Mouse (Mus musculus) gastrocnemius, adult 2 months (tissue): ENCODE measurements around the gene Kcnq5. TPM values are rescaled to one million over a fixed set of nuclear protein-coding genes. Genes with fewer than 3 reads are reported as not detected.

Experiments used
- DNase-seq: peaks from one replicate; pipeline ENCODE4 v3.0.0; 2022
- H3K27ac ChIP-seq: fragments of 200-600 bp; 2 replicates; pipeline ENCODE4 v1.8.1; 2022; ENCODE audit warnings: mild to moderate bottlenecking
- H3K4me3 ChIP-seq: fragments of 200-600 bp; 2 replicates; pipeline ENCODE4 v1.8.1; 2022; ENCODE audit warnings: mild to moderate bottlenecking, moderate library complexity
- CTCF ChIP-seq: fragments of 200-600 bp; IDR thresholded peaks from 2 replicates; pipeline ENCODE4 v1.8.1; 2022; ENCODE audit warnings: antibody characterized with exemption, mild to moderate bottlenecking, moderate library complexity
- intact Hi-C: fragments of 180-260 bp; cut with DNase I; formaldehyde crosslinking; loops from one replicate; pipeline ENCODE4 v1.15.1; 2025
- total RNA-seq, 2 experiments: library from RNA; stranded (reverse); gene quantifications; 2 replicates each; pipeline ENCODE4 v1.2.3; 2021

Gene Kcnq5
- total RNA-seq, 2 experiments from 2014 or later: 9.2 to 18.8 TPM

DNA sequence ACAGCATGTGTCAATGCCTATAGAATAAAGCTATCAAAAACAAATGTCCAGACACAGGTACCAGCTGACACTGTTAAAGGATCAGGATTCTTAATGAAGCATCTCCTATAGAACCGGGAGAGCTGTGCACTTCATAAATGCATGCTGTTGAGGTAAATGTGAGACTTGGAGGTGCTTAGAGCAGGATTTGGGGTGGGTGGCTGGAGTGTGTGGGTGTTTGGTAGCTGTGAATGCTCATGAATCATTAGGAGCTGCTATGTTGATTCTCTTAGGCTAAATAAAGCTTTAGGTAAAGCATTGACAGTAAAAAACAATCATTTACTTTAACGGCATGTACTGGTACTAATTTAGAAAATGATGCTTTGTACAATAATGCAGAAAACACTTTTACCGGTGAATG is 465.4 kb downstream of the Kcnq5 start:
- no peak for DNase-seq
- Histone ChIP-seq H3K4me3 (no peak overlapping the region), H3K27ac (no peak overlapping the region)
- no peak for TF ChIP-seq CTCF
- intact Hi-C loops: no loop called here

DNA sequence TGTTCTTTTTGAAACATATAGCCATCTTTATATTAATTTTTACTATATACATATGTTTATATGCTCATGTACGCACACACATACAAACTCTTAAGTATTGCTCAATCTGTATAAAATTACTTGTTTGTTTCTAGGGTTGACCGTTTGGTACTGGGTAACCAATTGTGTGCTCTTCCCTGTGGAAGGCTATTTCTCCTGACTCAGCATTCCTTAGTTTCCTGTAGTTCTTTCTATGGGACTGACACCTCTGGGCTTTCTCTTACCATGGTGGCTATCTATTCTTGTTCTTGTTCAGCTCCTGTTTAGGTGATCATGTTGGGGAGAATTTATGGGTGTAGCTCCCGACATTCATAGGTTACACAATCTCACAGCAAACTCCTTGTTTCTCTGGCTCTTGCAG is 473.1 kb downstream of the Kcnq5 start:
- no peak for TF ChIP-seq CTCF
- no peak overlapping the region for H3K4me3 ChIP-seq
- H3K27ac ChIP-seq: no peak overlapping the region
- no peak for DNase-seq
- intact Hi-C loops: no loop called here

DNA sequence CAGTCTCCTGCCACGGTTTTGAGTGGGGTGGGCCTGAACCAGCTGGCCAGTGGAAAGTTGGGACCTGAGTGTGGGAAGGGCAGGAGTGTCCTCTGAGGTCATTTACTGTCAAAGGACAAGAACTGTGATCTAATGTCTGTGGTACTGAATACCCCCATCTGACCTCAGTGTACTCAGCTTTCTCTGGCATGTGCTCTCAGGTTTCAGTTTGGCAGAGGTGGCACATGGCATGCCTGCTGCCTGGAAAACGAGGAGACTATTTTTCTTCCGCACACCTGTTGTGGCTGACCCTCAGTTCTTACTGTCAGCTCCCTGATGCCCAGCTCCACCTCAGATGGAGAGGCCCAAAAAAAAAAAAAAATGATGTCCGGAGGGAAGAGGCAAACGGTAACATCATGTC is 475.5 kb downstream of the Kcnq5 start:
- DNase-seq: peak; percentile 65
- peak overlapping the region; percentile 72 for H3K27ac ChIP-seq
- no peak for TF ChIP-seq CTCF
- intact Hi-C loops: loop anchor here (2.0 kb wide), 1 partner anchor 33 kb away; no protein-coding TSS in a partner anchor
- no peak overlapping the region for H3K4me3 ChIP-seq

DNA sequence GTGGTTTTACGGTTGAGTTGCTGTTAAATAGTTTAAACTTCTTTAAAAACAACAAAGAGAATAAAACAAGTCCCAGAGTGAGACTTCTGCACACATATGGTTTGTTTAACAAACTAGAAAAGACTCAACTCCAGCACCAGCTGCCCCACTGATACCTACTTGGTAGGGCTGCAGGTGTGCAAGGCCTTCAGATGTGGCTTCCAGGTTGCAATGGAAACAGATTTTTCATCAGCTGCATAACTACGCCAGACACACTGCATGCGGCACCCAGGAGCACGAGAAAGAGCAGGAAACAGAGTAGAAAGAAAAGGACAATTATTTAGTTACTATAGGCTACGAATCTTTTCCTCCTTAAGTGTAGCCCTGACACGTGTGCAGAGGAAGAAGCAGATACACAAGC is 492.4 kb downstream of the Kcnq5 start:
- TF ChIP-seq CTCF: no peak
- intact Hi-C loops: no loop called here
- no peak for DNase-seq
- Histone ChIP-seq H3K27ac (no peak overlapping the region), H3K4me3 (no peak overlapping the region)

DNA sequence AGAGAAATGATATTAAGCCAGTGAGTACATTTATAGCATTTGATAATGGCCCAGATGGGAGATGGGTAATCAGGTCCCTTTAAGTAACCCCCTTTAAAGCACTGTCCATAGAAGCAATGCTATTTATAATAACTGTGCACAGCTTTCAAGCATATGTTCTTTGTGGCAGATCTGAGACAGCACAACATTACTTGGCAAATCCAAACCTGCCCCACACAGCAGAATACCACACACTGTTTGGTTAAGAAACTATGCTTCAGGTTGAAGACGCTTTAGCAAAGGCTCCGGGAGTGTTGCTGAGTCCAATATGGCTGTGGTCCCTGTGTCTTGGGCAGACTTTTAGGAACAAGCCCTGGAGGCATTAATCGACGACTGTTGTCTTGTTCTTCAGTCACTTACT is 495.3 kb downstream of the Kcnq5 start:
- intact Hi-C loops: no loop called here
- no peak for TF ChIP-seq CTCF
- Histone ChIP-seq H3K27ac (no peak overlapping the region), H3K4me3 (no peak overlapping the region)
- no peak for DNase-seq

DNA sequence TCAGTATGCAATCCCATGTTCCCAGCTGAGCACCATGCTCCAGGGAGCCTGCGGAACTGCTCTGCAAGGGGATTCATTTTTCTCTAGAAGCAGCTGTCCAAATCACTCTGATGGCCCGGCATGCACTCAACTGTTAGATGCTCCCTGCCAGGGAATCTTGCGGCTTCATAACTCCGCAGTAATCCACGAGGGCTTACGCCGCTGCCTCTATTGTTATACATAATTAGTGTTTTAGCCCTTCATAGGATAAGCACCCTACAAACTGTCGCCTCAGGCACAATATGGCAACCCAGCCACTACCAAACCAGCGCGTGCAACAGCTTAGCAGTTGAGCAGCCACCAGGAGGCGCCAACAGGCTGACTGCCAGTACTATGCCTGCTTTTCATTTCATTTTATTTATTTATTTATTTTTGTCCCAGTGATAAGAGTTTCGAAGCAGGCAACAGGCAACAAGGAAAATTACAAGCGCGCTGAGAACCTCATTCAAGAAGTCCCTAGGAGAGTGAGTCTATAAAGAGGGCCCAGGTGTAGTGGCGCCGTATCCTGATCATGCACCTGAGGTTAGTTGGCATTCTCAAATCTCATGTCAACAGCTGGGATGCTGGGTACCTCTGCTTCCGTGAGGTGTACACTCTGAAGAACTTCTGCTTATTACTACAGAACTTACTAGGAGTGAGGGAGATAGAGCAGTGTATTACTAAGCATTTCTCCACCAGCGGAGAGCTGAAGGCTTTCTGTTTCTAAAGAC is 500.6 kb downstream of the Kcnq5 start:
- peak; percentile 61 for TF ChIP-seq CTCF
- no peak overlapping the region for H3K27ac ChIP-seq
- peak; percentile 59 for DNase-seq
- intact Hi-C loops: no loop called here
- H3K4me3 ChIP-seq: no peak overlapping the region

DNA sequence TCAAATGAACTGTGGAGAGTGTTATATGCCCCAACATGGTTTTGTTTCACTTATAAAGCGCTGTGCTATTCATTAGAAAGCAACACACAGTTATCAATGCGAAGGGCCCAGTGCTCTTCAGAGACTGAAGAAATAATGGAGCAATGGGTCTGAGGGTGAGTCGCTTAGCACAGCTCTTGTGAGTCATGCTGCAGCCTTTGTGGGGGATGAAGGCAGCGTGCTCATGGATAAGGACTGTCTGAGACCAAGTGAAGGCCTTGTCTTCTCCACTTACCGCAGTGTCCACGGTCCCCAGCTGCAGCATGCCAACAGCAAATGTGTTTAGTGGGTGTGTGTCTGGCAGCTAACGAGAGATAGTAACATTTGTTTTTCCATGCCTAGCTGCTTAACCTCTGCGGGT is 503.2 kb downstream of the Kcnq5 start:
- intact Hi-C loops: loop anchor here (10.0 kb wide), 1 partner anchor 276 kb away; no protein-coding TSS in a partner anchor
- TF ChIP-seq CTCF: no peak
- DNase-seq: no peak
- Histone ChIP-seq H3K4me3 (no peak overlapping the region), H3K27ac (no peak overlapping the region)

DNA sequence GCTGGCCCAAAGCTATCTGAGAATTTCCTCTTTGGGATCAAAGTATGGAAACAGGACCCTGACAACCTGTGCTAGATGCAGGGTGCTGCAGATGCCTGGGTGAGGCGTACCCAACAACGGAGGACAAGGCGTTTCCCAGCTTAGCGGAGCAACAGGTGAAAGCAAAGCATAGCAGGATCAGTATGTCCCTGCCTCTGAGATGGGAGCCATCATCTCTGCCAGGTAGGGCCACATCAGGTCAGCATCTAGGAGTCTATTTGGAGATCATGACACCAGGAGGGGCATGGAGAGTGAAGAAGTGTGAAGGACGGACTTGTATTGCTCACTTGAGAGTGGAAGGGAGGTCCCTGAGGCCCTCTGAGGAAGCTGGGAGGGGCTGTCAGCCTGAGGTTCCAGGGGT is 505.8 kb downstream of the Kcnq5 start:
- Histone ChIP-seq H3K27ac (peak overlapping the region; percentile 75), H3K4me3 (no peak overlapping the region)
- intact Hi-C loops: loop anchor here (10.0 kb wide), 1 partner anchor 279 kb away; no protein-coding TSS in a partner anchor
- no peak for TF ChIP-seq CTCF
- peak; percentile 53 for DNase-seq

DNA sequence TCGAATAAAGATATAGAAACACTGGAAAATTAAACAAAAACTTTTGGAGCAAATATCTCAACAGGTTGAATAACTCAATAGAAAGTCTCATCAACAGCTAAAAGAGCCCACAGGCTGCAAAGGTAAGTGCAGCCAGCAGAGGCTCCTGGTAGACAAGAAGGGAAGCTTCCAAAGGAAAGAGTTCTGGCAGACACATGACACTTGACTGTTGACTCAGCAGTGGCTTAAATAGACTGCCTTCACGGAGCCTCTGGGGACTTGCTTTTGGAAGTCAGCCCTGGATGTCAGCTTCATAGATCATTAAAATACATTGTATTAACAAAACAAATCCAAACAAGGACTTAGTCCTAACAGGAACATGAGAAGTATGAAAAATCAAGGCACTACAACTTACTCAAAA is 513.5 kb downstream of the Kcnq5 start:
- peak; percentile 69 for TF ChIP-seq CTCF
- intact Hi-C loops: loop anchor here (5.0 to 10.0 kb wide), 2 partner anchors 74 to 167 kb away; no protein-coding TSS in a partner anchor
- Histone ChIP-seq H3K27ac (peak overlapping the region; percentile 72), H3K4me3 (no peak overlapping the region)
- DNase-seq: peak; percentile 80

DNA sequence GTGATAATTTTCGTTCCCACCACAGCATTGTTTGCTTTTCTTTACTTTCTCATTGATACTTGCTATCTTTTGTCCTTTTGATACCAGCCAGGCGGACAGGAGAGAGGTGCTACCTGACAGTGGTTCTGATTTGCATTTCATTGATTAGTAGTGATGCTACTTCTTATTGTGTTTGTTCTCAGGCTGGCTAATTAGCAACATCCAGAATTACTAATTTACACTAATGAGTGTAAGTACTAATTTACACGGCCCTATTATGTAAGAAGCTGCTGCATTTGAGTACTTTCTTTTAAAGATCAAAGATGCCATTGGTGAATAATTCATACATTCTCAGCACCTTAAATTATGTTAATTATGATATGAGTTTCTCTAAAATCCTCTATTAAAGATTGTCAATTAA is 525.0 kb downstream of the Kcnq5 start:
- DNase-seq: no peak
- TF ChIP-seq CTCF: no peak
- no peak overlapping the region for H3K4me3 ChIP-seq
- H3K27ac ChIP-seq: no peak overlapping the region
- intact Hi-C loops: no loop called here

DNA sequence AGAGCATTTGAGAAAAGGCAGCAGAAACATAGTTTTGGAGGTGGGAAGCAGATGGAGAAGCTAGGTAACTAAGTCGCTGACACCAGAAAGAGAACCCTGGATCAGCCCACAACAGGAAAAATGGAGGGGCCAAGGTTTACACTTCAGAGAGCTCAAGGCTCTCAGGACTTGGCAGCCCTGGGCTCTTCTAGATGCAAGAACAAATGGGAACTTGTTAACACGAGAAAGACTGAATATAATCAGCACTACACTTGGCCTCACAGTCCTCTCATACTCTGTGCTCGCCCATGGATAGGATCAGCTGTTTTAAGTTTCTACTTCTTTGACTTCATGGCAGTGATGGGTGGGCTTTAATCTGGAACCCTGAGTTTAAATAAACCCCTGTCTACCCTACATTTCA is 526.9 kb downstream of the Kcnq5 start:
- H3K27ac ChIP-seq: no peak overlapping the region
- no peak for DNase-seq
- intact Hi-C loops: no loop called here
- no peak overlapping the region for H3K4me3 ChIP-seq
- TF ChIP-seq CTCF: no peak

DNA sequence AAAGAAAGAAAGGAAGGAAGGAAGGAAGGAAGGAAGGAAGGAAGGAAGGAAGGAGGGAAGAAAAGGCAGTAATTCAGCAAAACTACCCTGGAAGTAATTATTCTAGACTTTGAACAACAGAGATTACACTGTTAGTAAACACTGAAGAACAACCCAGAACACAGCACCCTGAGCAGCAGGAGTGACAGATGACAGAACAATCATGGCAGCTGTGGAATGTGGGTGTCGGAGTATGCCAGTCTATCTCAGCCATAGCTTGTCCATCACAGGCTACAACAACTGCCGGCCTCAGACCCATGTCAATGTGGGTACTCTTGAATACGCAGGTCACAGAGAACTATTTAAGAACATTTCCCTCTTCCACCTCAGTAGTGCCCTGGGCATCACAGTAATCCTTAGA is 530.1 kb downstream of the Kcnq5 start:
- intact Hi-C loops: no loop called here
- Histone ChIP-seq H3K4me3 (no peak overlapping the region), H3K27ac (no peak overlapping the region)
- TF ChIP-seq CTCF: no peak
- DNase-seq: no peak

DNA sequence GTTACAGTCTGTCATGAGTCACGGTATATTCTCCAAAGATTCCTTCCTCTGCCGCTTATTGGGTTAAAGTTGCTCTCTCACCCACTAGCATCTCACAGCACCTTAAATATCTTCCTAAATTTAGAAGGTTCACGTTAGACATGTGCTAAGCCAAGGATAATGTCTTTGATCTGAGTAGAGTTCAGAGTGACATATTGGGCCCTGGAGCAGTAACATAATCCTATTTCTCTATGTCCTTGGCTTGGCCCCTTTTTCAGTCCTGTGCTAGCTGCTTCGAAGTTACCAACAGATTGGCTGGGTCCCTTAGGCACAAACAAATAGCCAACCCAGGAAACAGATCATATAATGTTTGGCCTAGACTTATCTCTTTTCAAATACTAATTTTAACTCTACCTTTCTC is 533.7 kb downstream of the Kcnq5 start:
- DNase-seq: peak; percentile 21
- TF ChIP-seq CTCF: no peak
- Histone ChIP-seq H3K27ac (peak overlapping the region; percentile 79), H3K4me3 (no peak overlapping the region)
- intact Hi-C loops: loop anchor here (5.0 kb wide), 1 partner anchor 99 kb away; no protein-coding TSS in a partner anchor

DNA sequence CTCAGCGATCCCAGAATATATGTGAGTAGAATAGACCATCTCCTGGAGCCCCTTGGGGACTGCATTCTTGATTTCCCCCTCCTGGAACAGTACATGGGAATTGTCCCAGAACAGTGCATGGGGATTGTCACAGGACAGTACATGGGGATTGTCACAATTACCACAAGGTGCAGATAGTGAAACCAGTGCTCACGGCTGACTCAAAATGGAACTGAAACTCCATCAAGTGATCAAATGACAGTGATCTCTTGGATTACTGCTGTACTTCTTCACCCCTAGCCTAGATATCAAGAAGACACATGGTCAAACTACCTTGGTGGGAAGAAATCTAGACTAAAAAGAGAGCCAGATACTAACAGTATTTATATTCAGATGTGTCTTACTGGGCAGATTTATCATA is 536.1 kb downstream of the Kcnq5 start:
- no peak for DNase-seq
- H3K27ac ChIP-seq: no peak overlapping the region
- no peak overlapping the region for H3K4me3 ChIP-seq
- intact Hi-C loops: loop anchor here (5.0 kb wide), 1 partner anchor 102 kb away; no protein-coding TSS in a partner anchor
- TF ChIP-seq CTCF: no peak
